ENCODE assay signal across 20 mouse cellular contexts in genomic region chr13:11880503-11881227, GRCm38 (mm10).
DNase-seq lines count a peak whose midpoint lies in the region; ATAC-seq and TF ChIP-seq lines count a peak whose summit lies in the region.
"Had no signal": no experiment of that assay in that cellular context is flagged by ENCODE, and none has a peak within 500 bp of the region (broad histone marks: within the 10 kb centered on the region; RNA-seq: fewer than 3 reads in every experiment).

No protein-coding gene starts in this region.

- no peaks in the 10 kb centered on the region for H3K9me3 ChIP-seq in heart, embryonic 11.5 days (replicated peaks; ENCODE audit: control insufficient read depth, low read length)
- H3K9me3 ChIP-seq in hindbrain, embryonic 16.5 days (ENCODE audit: control insufficient read depth, low read length): no peaks in the 10 kb centered on the region
- no peaks in the 10 kb centered on the region for H3K9me3 ChIP-seq in neural tube, embryonic 13.5 days
- H3K9me3 ChIP-seq: heart, embryonic 13.5 days had no signal

- peak; percentile 31 for DNase-seq in heart, adult 11 months
- DNase-seq in embryo, embryonic 11 days: peak; percentile 8
- DNase-seq in kidney, adult 18-20 months: no peak
- no peak for DNase-seq in kidney, adult 2 months
- DNase-seq in heart, postnatal 25 days (ENCODE audit: low spot score): no peak
- DNase-seq: adrenal gland, adult 2 months; cerebellum, adult 18-20 months; gastrocnemius, postnatal 25 days; heart, postnatal 4 days; kidney, adult 11 months; kidney, postnatal 4 days; lung, adult 2 months; right cerebral cortex, adult 18-20 months; thymus, adult 2 months had no signal

- peaks cover 2% of the 10 kb centered on the region; the same call in 1 of the 2 replicates for H3K36me3 ChIP-seq in heart, embryonic 11.5 days (ENCODE audit: control insufficient read depth, insufficient read depth, low read length)
- H3K36me3 ChIP-seq in hindbrain, embryonic 16.5 days (ENCODE audit: control insufficient read depth, insufficient read depth, low read length): no peaks in the 10 kb centered on the region
- H3K36me3 ChIP-seq in neural tube, embryonic 13.5 days: no peaks in the 10 kb centered on the region
- no peaks in the 10 kb centered on the region for H3K36me3 ChIP-seq in kidney, adult 2 months (ENCODE audit: control insufficient read depth, insufficient read depth, low read length)

- ATAC-seq in heart, embryonic 11.5 days (replicated peaks; ENCODE audit: insufficient number of reproducible peaks, low FRiP score, low TSS enrichment): no peak
- peak; percentile 89 for ATAC-seq in hindbrain, embryonic 16.5 days
- ATAC-seq in neural tube, embryonic 13.5 days (ENCODE audit: low read depth): peak; percentile 89

- no peak for TF ChIP-seq CTCF in kidney, adult 2 months (conservative IDR thresholded peaks at IDR 0.05; ENCODE audit: insufficient read depth, insufficient read length, low read depth, low read length)

- no peak overlapping the region for H3K4me3 ChIP-seq in heart, embryonic 11.5 days (ENCODE audit: low read depth, low read length)
- H3K4me3 ChIP-seq in hindbrain, embryonic 16.5 days (ENCODE audit: low read length): no peak overlapping the region
- no peak overlapping the region for H3K4me3 ChIP-seq in neural tube, embryonic 13.5 days
- H3K4me3 ChIP-seq in kidney, adult 2 months (ENCODE audit: insufficient read depth, low read depth, low read length): no peak overlapping the region
- H3K4me3 ChIP-seq: heart, embryonic 13.5 days had no signal

- H3K4me1 ChIP-seq in heart, embryonic 11.5 days (ENCODE audit: control insufficient read depth, insufficient read depth, low read length): peaks cover 5% of the 10 kb centered on the region; the same call in 1 of the 2 replicates
- no peaks in the 10 kb centered on the region for H3K4me1 ChIP-seq in hindbrain, embryonic 16.5 days (ENCODE audit: control insufficient read depth, insufficient read depth, low read depth, low read length)
- H3K4me1 ChIP-seq in neural tube, embryonic 13.5 days (replicated peaks): peaks cover 13% of the 10 kb centered on the region
- H3K4me1 ChIP-seq in kidney, adult 2 months (ENCODE audit: control insufficient read depth, insufficient read depth, low read length): no peaks in the 10 kb centered on the region

- no peak overlapping the region for H3K27ac ChIP-seq in heart, embryonic 11.5 days (ENCODE audit: low read depth, low read length)
- H3K27ac ChIP-seq in hindbrain, embryonic 16.5 days (ENCODE audit: low read depth, low read length): no peak overlapping the region
- H3K27ac ChIP-seq in neural tube, embryonic 13.5 days (replicated peaks): no peak overlapping the region
- no peak overlapping the region for H3K27ac ChIP-seq in kidney, adult 2 months (ENCODE audit: insufficient read depth, low read depth, low read length)
- H3K27ac ChIP-seq: heart, embryonic 13.5 days; macrophage had no signal

- no peak overlapping the region for H3K9ac ChIP-seq in heart, embryonic 11.5 days (ENCODE audit: low read depth, low read length)
- H3K9ac ChIP-seq in hindbrain, embryonic 16.5 days (ENCODE audit: low read depth, low read length): no peak overlapping the region
- no peak overlapping the region for H3K9ac ChIP-seq in neural tube, embryonic 13.5 days
- H3K9ac ChIP-seq: heart, embryonic 13.5 days had no signal

- no peak for TF ChIP-seq POLR2A in kidney, adult 2 months (IDR thresholded peaks at IDR 0.05; ENCODE audit: low read depth, low read length)

- no peak overlapping the region for H3K4me2 ChIP-seq in heart, embryonic 11.5 days
- H3K4me2 ChIP-seq in hindbrain, embryonic 16.5 days (ENCODE audit: low read length): no peak overlapping the region; the same call in 1 of the 2 replicates
- no peak overlapping the region for H3K4me2 ChIP-seq in neural tube, embryonic 13.5 days
- H3K4me2 ChIP-seq: heart, embryonic 13.5 days had no signal

- 84% methylated on average over 10 of the region's 10 CpGs for WGBS in heart, embryonic 11.5 days (ENCODE audit: insufficient replicate concordance)
- WGBS in hindbrain, embryonic 16.5 days: 24% methylated on average over 10 of the region's 10 CpGs
- WGBS in neural tube, embryonic 13.5 days: 37% methylated on average over 10 of the region's 10 CpGs
- WGBS in kidney, adult 2 months: 72% methylated on average over 10 of the region's 10 CpGs

- no peaks in the 10 kb centered on the region for H3K27me3 ChIP-seq in heart, embryonic 11.5 days (ENCODE audit: control insufficient read depth, insufficient read depth, low read length)
- H3K27me3 ChIP-seq in hindbrain, embryonic 16.5 days (replicated peaks; ENCODE audit: control insufficient read depth, insufficient read depth, low read length): no peaks in the 10 kb centered on the region
- no peaks in the 10 kb centered on the region for H3K27me3 ChIP-seq in neural tube, embryonic 13.5 days
- no peaks in the 10 kb centered on the region for H3K27me3 ChIP-seq in kidney, adult 2 months (replicated peaks; ENCODE audit: control insufficient read depth, insufficient read depth, low read length)
- H3K27me3 ChIP-seq: CH12.LX; heart, embryonic 13.5 days had no signal

- intact Hi-C loops in heart, postnatal 25 days (cut with DNase I): no loop called here

Comparison
In these comparisons a context has a peak if more than half of its experiments do, and no peak if none do; other contexts are left out.
1. DNase-seq: peak in heart, adult 11 months (single experiment) and embryo, embryonic 11 days (single experiment); none in kidney, adult 18-20 months (single experiment), kidney, adult 2 months (single experiment) and heart, postnatal 25 days (single experiment).